Mouse (Mus musculus): ENCODE results near the gene Gm21860. TPM values are rescaled to one million over a fixed set of nuclear protein-coding genes. Genes with fewer than 3 reads are reported as not detected.
"Not testable (repeated sequence)": the region's sequence is repeated elsewhere in the genome, so short reads cannot be mapped to it uniquely, and the experiment has no call there.

The Gm21860 gene
- not detected in 2 replicates for polyA plus RNA-seq (2015; fragmentation: Nextera tagmentation; extraction: Ambion mirVana)

DNA sequence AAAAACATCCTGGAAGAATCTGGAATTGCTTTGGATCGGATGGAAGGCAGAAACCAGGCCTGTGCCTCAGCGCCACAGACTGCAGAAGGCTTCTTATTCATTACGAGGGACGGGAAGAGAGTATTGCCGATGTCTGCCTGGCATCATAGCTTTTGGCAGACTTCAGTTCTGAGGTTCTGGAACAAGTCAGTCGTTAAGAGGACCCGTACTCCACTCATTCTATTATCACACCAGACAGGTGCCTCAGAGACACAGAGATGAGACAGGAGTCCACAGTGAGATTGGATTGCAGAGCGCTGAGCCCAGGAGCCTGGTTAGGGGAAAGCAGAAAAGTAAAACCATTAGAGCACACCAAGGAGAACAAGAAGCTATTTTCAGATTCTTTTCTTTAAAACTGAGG, at the start of gene Gm21860:
Gm21860 (minus strand) TSS at position 101 of the 400 bp plus-strand sequence.
- not testable (repeated sequence) for H3K4me3 ChIP-seq (ENCODE audit: low read depth, low read length); H3K9me3 ChIP-seq (replicated peaks; ENCODE audit: control insufficient read depth, low read length, poor library complexity, severe bottlenecking); H3K27me3 ChIP-seq (ENCODE audit: control insufficient read depth, insufficient read depth, low read depth, low read length); H3K27ac ChIP-seq (ENCODE audit: low read length); H3K4me1 ChIP-seq (ENCODE audit: control insufficient read depth, insufficient read depth, low read length); ATAC-seq; H3K36me3 ChIP-seq (ENCODE audit: control insufficient read depth, insufficient read depth, low read length); H3K4me2 ChIP-seq (ENCODE audit: low read length); H3K9ac ChIP-seq (ENCODE audit: low read depth, low read length)
- no CpG with 5 or more reads among the region's 8 CpGs for WGBS

DNA sequence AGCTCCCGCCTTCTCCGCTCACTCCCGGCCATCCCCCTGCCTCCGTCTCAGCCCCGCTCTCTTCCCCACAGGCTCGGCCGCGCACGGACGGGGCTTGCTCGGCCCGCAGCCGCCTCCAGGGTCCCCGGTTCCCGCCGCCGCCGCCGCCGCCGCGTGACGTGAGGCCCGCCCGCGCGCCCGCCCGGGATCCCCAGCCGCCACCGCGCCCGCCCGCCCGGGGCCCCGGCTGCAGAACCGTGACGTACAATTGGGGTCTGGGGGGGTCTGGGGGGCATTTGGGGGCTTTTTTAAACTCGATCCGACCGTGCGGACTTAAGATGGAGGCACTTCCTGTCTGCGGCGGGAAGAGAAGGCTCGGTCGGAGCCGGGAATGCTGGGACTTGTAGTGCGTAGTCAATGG, 29.8 kb upstream of the Gm21860 start, which contains the start of gene Gm47283:
Gm47283 (plus strand) TSS at position 301 of the 400 bp plus-strand sequence.
- not testable (repeated sequence) for H3K4me2 ChIP-seq (ENCODE audit: low read length); H3K27me3 ChIP-seq (ENCODE audit: control insufficient read depth, insufficient read depth, low read depth, low read length); H3K9ac ChIP-seq (ENCODE audit: low read depth, low read length); H3K4me1 ChIP-seq (ENCODE audit: control insufficient read depth, insufficient read depth, low read length); H3K4me3 ChIP-seq (ENCODE audit: low read depth, low read length); ATAC-seq; H3K9me3 ChIP-seq (replicated peaks; ENCODE audit: control insufficient read depth, low read length, poor library complexity, severe bottlenecking); H3K27ac ChIP-seq (ENCODE audit: low read length); H3K36me3 ChIP-seq (ENCODE audit: control insufficient read depth, insufficient read depth, low read length)
- WGBS: no CpG with 5 or more reads among the region's 48 CpGs

DNA sequence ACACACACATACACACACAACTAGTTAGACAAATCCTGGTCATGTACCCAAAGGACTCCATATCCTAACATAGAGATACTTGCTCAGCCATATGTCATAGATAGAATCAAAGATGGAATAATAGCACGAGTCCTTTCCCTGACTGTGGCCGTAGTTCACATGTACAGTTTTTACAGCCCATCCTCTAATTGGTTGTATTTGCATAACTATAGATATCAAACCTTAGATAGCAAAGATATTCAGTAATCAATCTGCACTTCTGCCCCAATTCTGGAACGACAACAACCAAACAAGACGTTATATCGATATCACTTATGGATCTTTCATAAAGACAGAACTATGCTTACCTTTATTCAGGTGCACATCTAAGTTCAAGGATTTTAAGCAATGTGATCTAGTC, 9.4 kb downstream of the Gm21860 start:
- not testable (repeated sequence) for ATAC-seq; H3K9ac ChIP-seq (ENCODE audit: low read depth, low read length); H3K4me1 ChIP-seq (ENCODE audit: control insufficient read depth, insufficient read depth, low read length); H3K27me3 ChIP-seq (ENCODE audit: control insufficient read depth, insufficient read depth, low read depth, low read length); H3K27ac ChIP-seq (ENCODE audit: low read length); H3K4me2 ChIP-seq (ENCODE audit: low read length); H3K4me3 ChIP-seq (ENCODE audit: low read depth, low read length)
- peaks cover 12% of the 10 kb centered on the region for H3K36me3 ChIP-seq (ENCODE audit: control insufficient read depth, insufficient read depth, low read length)
- WGBS: 94% methylated on average over 5 of the region's 5 CpGs
- peaks cover 26% of the 10 kb centered on the region for H3K9me3 ChIP-seq (replicated peaks; ENCODE audit: control insufficient read depth, low read length, poor library complexity, severe bottlenecking)

DNA sequence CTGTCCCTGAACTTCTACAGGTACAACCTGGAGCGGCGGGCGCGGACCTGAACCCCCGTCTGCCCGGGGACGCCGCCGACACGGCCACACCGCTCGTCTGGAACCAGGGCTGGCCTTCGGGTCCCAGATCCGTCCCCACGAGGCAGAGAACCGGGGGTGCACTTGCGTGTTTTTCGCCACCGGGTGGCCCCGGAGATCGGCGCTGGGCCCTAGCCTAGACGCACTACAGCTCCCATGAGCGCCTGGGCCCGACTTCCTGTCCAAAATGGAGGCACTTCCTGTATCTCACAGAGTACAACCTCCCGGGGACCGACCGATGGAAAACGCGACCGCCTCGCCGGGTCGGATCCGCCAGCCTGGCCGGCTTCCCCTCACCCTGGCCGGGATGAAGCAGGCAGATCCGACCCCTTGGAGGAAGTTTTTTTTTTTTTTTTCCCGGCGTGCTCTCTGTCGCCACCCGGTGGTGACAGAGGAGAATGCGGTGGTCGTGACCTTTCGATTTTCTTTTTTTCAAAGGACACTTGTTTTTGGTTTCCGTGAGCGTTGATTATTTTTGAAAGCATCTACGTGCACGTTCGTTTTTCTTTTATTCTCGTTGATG, 10.1 kb downstream of the Gm21860 start:
- Histone ChIP-seq H3K36me3 (ENCODE audit: control insufficient read depth, insufficient read depth, low read length) (peaks cover 12% of the 10 kb centered on the region), H3K4me3 (ENCODE audit: low read depth, low read length) (peak overlapping the region; percentile 21), H3K4me2 (ENCODE audit: low read length) (peak overlapping the region; percentile 42; the same call in 1 of the 2 replicates), H3K27ac (ENCODE audit: low read length) (peak overlapping the region; percentile 79), H3K9me3 (replicated peaks; ENCODE audit: control insufficient read depth, low read length, poor library complexity, severe bottlenecking) (peaks cover 34% of the 10 kb centered on the region)
- not testable (repeated sequence) for H3K4me1 ChIP-seq (ENCODE audit: control insufficient read depth, insufficient read depth, low read length); H3K9ac ChIP-seq (ENCODE audit: low read depth, low read length); H3K27me3 ChIP-seq (ENCODE audit: control insufficient read depth, insufficient read depth, low read depth, low read length)
- 52% methylated on average over 51 of the region's 51 CpGs for WGBS
- ATAC-seq: peak; percentile 91

DNA sequence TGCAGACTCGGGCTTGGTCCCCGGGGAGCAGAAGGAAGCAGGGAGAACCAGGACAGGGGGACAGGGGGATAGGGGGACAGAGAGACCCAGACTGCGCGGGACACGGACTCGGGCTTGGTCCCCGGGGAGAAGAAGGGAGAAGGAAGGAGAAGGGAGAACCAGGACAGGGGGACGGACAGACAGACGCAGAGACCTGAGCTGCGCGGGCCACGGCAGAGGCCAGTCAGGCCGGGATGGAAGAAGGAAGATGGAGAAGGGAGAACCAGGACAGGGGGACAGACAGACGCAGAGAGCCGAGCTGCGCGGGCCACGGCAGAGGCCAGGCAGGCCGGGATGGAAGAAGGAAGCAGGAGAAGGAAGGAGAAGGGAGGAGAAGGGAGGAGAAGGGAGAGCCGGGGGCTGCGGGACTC, 10.8 kb downstream of the Gm21860 start:
- ATAC-seq: no peak
- peaks cover 40% of the 10 kb centered on the region for H3K9me3 ChIP-seq (replicated peaks; ENCODE audit: control insufficient read depth, low read length, poor library complexity, severe bottlenecking)
- no peak overlapping the region for H3K4me2 ChIP-seq (ENCODE audit: low read length)
- no peak overlapping the region; the same call in 1 of the 2 replicates for H3K27ac ChIP-seq (ENCODE audit: low read length)
- no peaks in the 10 kb centered on the region for H3K27me3 ChIP-seq (ENCODE audit: control insufficient read depth, insufficient read depth, low read depth, low read length)
- no peak overlapping the region for H3K4me3 ChIP-seq (ENCODE audit: low read depth, low read length)
- H3K9ac ChIP-seq (ENCODE audit: low read depth, low read length): no peak overlapping the region
- H3K4me1 ChIP-seq (ENCODE audit: control insufficient read depth, insufficient read depth, low read length): no peaks in the 10 kb centered on the region
- WGBS: 87% methylated on average over 2 of the region's 21 CpGs
- H3K36me3 ChIP-seq (ENCODE audit: control insufficient read depth, insufficient read depth, low read length): peaks cover 17% of the 10 kb centered on the region

DNA sequence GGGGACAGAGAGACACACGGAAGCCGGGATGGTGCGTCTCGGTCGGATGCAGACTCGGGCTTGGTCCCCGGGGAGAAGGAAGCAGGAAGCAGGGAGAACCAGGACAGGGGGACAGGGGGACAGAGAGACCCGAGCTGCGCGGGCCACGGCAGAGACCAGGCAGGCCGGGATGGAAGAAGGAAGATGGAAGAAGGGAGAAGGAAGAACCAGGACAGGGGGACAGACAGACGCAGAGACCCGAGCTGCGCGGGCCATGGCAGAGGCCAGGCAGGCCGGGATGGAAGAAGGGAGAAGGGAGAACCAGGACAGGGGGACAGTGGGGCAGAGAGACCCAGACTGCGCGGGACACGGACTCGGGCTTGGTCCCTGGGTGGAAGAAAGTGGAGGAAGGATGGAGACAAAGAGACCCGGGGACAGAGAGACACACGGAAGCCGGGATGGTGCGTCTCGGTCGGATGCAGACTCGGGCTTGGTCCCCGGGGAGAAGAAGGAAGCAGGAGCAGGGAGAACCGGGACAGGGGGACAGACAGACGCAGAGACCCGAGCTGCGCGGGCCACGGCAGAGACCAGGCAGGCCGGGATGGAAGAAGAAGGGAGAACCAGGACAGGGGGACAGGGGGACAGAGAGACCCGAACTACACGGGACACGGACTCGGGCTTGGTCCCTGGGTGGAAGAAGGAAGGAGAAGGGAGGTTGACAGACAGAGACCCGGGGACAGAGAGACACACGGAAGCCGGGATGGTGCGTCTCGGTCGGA, 11.4 kb downstream of the Gm21860 start:
- H3K4me2 ChIP-seq (ENCODE audit: low read length); H3K4me1 ChIP-seq (ENCODE audit: control insufficient read depth, insufficient read depth, low read length); H3K4me3 ChIP-seq (ENCODE audit: low read depth, low read length); H3K27ac ChIP-seq (ENCODE audit: low read length); ATAC-seq; H3K9ac ChIP-seq (ENCODE audit: low read depth, low read length); H3K27me3 ChIP-seq (ENCODE audit: control insufficient read depth, insufficient read depth, low read depth, low read length): not testable (repeated sequence)
- Histone ChIP-seq H3K36me3 (ENCODE audit: control insufficient read depth, insufficient read depth, low read length) (peaks cover 17% of the 10 kb centered on the region), H3K9me3 (replicated peaks; ENCODE audit: control insufficient read depth, low read length, poor library complexity, severe bottlenecking) (peaks cover 40% of the 10 kb centered on the region)
- WGBS: 81% methylated on average over 41 of the region's 46 CpGs

DNA sequence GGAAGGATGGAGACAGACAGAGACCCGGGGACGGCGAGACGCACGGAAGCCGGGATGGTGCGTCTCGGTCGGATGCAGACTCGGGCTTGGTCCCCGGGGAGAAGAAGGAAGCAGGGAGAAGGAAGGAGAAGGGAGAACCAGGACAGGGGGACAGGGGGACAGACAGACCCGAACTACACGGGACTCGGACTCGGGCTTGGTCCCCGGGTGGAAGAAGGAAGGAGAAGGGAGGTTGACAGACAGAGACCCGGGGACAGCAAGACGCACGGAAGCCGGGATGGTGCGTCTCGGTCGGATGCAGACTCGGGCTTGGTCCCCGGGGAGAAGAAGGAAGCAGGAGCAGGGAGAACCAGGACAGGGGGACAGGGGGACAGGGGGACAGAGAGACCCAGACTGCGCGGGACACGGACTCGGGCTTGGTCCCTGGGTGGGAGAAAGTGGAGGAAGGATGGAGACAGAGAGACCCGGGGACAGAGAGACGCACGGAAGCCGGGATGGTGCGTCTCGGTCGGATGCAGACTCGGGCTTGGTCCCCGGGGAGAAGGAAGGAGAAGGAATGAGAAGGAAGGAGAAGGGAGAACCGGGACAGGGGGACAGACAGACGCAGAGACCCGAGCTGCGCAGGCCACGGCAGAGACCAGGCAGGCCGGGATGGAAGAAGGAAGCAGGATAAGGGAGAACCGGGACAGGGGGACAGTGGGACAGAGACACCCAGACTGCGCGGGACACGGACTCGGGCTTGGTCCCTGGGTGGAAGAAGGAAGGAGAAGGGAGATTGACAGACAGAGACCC, 12.2 kb downstream of the Gm21860 start:
- H3K4me2 ChIP-seq (ENCODE audit: low read length); H3K27ac ChIP-seq (ENCODE audit: low read length); H3K4me1 ChIP-seq (ENCODE audit: control insufficient read depth, insufficient read depth, low read length); H3K27me3 ChIP-seq (ENCODE audit: control insufficient read depth, insufficient read depth, low read depth, low read length); H3K9ac ChIP-seq (ENCODE audit: low read depth, low read length); H3K4me3 ChIP-seq (ENCODE audit: low read depth, low read length): not testable (repeated sequence)
- Histone ChIP-seq H3K9me3 (replicated peaks; ENCODE audit: control insufficient read depth, low read length, poor library complexity, severe bottlenecking) (peaks cover 40% of the 10 kb centered on the region), H3K36me3 (ENCODE audit: control insufficient read depth, insufficient read depth, low read length) (peaks cover 17% of the 10 kb centered on the region)
- ATAC-seq: peak; percentile 23
- WGBS: 85% methylated on average over 49 of the region's 49 CpGs

DNA sequence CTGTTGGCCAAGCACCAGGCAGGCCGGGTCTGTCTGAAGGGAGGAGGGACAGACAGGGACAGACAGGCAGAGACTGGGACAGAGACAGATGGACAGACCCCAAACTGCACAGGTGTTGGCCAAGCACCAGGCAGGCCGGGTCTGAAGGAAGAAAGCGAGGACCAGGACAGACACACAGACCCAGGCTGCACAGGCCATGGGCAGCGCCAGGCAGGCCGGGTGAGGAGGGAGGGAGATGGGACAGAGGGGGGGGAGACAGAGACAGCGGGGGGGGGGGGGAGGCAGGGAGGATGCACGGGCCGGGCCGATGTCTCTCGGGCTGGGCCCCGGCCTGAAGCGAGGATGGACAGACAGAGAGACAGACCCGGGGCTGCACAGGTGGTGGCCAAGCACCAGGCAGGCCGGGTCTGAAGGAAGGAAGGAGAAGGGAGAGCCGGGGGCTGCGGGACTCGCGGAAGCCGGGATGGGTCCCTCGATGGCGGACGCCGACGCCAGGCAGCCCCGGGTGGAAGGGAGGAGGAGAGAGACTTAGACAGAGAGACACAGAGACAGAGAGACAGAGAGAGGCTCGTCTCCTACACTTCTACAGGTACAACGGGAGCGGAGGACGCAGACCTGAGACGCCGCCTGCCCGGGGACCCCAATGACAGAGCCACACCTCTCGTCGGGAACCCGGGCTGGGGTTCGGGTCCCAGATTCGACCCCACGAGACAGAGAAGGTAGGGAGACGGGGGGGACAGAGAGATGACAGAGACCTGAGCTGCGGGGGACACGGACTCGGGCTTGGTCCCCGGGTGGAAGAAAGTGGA, 13.0 kb downstream of the Gm21860 start:
- peak; percentile 44 for ATAC-seq
- Histone ChIP-seq H3K36me3 (ENCODE audit: control insufficient read depth, insufficient read depth, low read length) (peaks cover 17% of the 10 kb centered on the region), H3K9me3 (replicated peaks; ENCODE audit: control insufficient read depth, low read length, poor library complexity, severe bottlenecking) (peaks cover 40% of the 10 kb centered on the region)
- not testable (repeated sequence) for H3K27ac ChIP-seq (ENCODE audit: low read length); H3K4me1 ChIP-seq (ENCODE audit: control insufficient read depth, insufficient read depth, low read length); H3K9ac ChIP-seq (ENCODE audit: low read depth, low read length); H3K27me3 ChIP-seq (ENCODE audit: control insufficient read depth, insufficient read depth, low read depth, low read length); H3K4me2 ChIP-seq (ENCODE audit: low read length); H3K4me3 ChIP-seq (ENCODE audit: low read depth, low read length)
- WGBS: 82% methylated on average over 42 of the region's 43 CpGs

Data from midbrain, embryonic 16.5 days (tissue).